Mouse (Mus musculus): ENCODE results near the gene Cd180.
A peak's percentile ranks its signal among the peaks of the same experiment; 100 is the strongest.

The Cd180 gene

DNA sequence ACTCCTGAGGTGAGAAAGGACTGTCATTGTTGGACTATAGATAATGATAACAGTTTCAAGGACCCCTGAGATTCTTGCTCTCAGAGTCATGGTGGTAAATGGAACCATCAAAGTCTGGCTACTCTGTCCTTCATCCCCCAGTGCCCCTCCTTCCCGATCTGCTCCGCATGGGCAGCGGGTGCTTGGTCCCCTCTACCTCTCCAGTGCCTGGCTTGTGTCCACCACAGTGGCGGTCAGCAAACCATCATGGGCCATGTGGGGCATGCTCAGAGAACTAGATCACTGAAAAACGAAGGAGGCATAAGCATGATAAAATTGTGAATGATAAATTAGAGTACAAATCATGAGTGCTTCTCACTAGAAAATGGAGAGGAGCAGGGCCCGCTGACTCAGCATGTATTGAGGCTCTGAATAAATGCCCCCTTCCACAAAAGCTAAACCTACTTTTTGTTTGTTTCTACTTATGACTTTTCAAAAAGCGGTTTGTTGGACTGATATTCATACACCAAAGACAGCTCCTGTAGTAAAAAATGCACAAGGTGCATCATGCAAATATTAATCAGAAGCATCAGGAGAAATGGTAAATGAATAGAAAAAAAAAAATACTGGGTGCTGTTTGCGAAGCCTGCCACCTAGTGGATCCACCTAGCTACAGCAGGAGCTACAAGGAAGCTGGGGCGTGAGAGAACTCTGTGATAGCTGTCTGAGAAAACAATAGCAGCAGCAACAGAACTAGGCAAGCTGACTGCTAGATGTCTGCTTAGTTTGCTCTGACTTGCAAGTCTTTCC, 51.3 kb downstream of the Cd180 start:
- peak; percentile 69 for DNase-seq (ENCODE audit: low spot score)

DNA sequence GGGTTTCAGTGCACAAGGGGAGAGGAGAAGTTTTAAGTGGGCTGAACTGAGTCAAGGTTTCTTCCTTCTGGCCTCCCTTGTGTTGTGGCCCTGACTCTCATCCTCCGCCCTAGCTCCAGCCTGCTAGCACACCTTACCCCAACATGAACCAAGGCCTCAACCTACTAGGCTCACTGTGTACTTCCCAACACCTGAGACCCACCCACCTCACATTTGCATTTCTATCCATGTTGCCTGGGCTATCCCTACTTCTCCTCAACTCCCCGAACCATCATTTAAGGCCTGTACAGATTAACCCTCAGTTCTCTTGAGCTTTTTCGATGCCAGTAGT, 51.9 kb downstream of the Cd180 start:
- no peak for DNase-seq (ENCODE audit: low spot score)

DNA sequence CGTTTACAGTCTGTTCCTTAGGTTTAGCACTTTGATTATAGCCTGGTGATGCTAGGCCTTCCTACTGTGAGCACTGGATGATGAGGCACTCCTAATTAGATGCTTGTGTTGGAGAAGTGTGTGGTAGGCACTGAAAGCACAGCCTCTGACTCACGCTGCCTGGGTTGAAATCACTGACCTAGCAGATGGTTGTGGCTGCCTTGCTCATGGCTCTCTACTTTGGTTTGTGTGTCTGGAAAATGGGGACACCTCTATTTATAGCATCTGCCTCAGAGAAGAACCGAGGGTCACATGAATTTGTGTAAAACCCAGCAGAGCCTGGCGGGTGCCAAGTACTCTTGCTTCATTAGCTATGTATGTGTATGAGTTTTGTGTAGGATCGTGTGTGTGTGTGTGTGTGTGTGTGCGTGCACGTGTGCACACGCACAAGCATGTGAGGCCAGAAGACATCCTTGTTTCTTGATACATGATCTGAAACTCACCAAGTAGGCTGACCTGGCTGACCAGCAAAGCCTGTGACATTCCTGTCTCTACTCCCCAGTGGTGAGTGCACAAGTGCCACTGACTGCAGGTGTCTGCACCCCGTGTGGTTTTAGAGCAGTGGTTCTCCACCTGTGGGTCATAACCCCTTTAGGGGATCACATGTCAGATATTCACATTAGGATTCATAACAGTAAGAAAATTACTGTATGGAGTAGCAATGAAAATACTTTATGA, 52.4 kb downstream of the Cd180 start:
- DNase-seq (ENCODE audit: low spot score), result no peak

DNA sequence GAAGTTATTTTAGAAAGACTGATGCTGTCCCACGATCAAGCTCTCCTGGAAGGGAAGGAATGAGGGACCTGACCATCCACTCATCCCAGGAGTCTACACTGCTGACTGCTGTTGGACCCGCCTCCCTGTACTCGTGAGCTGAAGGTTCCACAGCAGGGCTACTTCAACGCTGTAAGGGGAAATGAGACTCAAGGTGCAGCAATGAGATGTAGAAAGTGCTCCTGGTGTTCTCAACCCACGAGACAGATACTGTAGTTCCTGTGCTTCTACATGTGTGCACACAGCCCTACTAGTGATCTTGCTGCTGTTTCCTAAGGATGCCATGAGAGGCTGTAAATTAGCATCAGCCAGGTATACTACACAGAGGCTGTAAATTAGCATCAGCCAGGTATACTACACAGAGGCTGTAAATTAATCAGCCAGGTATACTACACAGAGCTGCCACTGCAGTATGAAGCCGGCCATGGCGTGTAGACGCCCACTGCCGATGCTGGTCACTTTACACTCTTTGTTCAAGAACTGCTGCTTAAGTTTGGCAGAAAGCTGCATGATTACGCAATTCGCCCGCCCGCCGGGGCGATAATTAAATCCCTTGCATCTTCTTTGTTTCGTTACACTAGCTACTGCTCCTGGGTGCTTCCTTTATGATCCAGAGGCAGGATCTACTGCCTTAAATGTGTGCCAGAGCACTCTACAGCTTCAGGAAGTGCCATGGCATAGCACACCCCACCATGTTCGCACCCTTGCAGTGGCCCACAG, 53.6 kb downstream of the Cd180 start:
- DNase-seq (ENCODE audit: low spot score), result no peak

DNA sequence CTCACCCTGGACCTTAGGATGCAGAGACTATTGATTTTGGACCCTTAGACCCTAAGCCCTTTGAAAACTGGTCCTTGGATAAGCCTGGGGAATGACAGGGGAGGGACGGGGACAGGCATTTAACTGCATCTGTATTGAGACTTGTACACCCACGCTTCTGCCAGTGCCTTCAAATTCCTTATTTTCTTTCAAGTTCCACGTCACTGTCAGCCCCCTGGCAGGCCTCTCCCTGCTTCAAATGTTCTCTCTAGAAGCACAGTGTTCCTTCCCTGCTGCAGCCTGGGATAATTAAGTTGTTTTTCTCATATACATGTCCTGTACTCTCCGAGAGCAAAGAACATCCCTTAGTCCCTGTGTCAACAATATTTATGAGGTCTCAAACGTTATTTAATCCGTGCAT, 55.8 kb downstream of the Cd180 start:
- no peak for DNase-seq (ENCODE audit: low spot score)

DNA sequence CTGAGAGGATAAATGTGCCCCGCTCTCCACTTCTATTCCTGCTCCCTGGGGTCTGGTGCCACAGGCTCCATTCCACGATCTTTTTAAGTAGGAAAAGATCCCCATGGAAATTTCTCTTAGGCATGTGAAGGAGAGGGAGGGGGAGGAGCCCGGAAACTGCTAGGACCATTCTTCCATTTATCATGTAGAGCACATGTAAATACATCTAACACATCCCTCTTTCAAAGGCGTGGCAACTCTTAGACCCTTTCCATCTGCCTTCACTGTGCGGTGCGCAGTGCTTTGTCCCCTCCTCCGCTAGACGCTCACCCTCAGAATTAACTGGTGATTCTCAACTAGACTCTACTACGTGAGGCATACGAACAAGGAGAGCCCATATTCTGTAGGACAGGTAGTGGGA, 56.5 kb downstream of the Cd180 start:
- DNase-seq (ENCODE audit: low spot score), result no peak

DNA sequence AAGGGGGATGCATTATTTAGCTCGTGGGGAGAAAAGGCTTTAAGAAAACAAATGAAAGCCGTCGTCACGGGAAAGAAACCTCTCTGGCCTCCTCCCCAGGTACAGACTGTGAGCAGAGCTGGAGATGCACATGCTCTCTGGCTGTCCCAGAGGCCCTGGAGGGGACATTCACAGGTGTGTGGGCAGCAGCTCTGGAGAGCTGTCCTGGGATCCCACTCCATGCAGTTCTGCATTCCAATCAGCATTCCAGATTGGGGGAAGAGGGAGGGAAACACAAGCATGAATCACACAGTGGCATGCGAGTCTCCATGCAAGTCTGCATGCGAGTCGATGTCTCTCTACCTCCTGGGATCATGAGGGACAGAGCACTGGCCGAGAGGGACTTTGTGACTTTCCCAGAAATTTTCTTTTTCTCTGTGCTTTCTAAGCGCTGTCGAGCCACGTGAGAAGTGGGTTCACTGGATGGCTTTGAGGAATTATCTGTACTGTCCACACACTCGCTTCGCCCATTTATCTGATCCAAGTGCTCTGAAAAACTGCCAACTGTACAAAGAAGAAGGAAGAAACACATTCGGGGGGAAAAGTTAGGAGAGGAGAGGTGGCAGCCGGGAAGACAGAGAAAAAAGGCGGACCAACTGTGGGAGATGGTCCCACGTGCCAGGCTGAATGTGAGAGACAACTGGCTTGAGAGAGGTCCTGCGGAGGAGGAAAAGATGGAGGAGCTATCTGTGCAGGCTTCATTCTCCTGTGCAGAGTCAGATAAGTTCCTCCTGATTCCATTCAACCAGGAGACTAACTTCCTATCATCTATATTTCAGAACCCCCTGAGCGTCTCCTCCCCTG, 60.6 kb downstream of the Cd180 start:
- DNase-seq (ENCODE audit: low spot score), result peak; percentile 69

DNA sequence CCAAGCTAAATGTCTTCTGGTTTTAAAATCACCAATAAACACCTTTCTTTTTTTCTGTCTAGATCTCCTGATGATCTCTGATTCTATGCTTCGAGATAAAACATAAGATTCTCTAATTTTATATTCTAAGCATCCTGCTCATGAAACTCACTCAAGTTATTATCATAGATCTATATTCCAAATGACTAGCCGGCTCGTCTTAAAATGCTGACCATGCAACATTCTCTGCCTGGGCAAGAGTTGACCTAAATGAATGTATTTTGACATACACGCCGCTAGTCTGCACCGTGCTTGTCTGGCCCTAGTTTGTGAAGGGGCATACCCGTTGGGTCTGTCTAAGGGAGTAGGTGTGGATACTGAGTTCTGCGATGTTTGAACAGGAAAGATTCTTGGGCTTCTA, 61.8 kb downstream of the Cd180 start:
- DNase-seq (ENCODE audit: low spot score), result no peak

DNA sequence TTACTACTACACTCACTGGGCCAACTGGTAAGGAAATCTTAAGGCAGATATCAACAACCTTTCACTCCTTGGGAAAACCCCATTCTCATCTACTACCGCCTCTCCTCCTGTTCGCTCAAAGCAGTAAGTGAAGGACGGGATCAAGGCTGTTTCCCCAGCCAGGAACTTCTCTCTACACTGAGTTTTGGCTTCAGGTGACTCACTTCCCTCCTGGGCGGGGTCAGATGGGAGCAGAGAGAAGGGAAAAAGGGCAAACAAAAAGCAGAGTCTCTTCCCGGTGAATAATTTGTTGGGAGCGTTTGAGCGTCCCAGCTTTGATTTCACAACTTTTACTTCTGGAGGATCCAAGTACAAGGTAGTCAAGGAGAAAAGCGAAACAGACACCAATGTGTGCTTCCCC, 62.7 kb downstream of the Cd180 start:
- no peak for DNase-seq (ENCODE audit: low spot score)

DNA sequence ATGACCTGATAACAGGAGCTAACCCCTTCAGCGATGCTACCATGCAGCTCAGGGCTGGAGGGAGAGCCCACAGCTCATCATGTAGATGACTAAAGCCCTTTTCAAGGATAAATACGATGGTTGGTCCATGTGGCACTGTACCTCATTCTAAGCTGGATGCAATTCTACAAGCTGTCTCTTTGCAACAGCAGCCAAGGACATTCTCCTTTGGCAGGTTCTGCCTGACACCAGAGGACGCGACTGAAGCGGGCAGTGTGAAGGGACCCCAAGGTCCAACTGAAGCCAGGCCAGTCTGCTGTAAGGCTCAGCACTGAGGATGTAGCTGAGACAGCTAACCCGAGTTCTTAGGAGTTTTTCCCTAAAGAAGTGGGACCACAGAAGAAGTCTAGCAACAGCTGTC, 64.7 kb downstream of the Cd180 start:
- no peak for DNase-seq (ENCODE audit: low spot score)

DNA sequence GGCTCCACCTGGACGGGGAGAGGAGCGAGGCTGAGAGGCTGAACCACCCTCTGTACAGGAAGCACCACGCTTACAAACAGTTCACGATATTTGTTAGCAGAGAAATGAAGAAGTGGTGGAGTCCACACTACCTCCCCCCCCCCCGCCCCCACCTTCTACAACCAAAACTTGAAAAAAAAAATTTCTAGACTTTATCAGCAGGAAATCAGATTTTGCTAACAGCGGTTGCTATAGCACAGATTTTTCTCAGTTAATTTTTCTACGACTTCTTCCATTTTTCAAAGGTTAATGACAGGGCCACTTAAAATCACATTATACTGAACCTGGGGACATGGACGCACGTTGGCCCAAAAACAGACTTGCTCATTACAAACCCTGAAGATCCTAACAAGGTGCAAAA, 68.1 kb downstream of the Cd180 start:
- no peak for DNase-seq (ENCODE audit: low spot score)

DNA sequence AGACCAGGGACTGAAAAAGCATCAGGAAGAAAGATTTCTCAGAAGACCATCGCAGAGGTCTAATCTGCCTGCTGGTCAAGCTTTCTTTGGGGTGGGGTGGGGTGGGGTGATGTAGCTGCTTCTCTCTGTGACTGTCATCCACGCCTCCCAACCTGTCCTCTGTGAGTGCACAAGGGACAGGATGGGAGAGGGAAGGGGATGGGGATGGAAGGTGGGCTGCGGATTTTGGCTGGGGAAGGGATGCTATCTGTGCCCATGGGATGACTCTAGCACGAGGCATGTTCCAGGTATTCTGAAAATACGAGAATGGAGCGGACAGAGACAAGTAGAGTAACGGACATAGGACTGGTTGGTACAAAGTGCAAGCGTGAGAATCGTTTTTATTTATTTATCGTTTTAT, 68.8 kb downstream of the Cd180 start:
- DNase-seq (ENCODE audit: low spot score), result no peak

DNA sequence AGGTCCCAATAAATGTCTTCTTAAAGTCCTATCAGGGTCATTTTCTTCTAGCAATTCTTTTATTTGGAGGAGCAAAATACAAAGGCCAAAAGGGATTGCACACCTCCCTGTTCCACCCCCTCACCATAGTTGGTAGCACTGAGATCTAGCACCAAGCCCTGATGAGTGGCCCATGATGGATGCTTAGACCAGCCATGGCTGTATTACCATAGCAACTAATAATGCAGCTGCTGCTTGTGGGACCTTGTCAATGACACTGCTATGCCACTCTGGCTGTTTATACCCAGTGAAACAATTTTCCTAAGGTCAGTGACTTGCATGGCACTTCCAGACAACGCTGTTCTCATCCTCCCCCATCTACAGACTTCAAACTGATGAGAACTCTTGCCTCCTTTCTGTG, 70.9 kb downstream of the Cd180 start:
- DNase-seq (ENCODE audit: low spot score), result no peak

DNA sequence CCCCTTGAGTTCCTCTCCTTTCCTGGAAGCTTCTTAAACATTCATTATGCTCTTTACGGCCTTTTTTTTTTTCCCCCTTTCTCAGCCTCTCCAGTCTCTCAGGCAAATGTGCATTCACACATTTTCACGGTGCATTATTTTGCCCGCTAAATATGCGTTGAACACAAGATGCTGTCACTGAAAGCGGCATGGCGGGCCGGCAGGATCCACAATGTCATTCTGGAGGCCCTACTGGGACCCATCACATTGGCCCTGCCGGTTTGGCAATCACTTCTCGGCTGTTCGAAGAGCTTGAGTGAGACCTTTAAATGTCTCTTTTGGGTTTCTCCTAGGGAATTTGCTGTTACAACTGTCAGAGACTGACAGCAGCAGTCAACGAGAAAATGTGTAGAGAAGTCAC, 71.9 kb downstream of the Cd180 start:
- no peak for DNase-seq (ENCODE audit: low spot score)

DNA sequence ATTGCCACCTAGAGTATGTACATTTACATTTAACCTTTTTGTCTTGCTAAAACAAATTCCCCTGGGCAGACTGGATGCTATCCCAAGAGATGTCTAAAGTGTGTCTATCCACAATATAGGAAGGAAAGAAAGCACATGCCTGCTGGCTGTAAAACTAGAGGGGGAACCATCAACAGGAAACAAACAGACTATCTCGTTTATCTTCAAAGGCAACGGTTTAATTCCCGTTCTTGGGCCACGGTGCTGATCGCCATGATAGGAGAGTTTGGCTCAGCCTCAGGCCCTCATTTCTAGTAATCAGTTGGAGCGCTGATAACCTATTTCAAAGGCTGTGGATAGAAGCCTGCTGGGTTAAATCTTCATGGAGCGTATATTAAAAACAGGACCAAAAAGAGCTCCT, 73.8 kb downstream of the Cd180 start:
- no peak for DNase-seq (ENCODE audit: low spot score)

DNA sequence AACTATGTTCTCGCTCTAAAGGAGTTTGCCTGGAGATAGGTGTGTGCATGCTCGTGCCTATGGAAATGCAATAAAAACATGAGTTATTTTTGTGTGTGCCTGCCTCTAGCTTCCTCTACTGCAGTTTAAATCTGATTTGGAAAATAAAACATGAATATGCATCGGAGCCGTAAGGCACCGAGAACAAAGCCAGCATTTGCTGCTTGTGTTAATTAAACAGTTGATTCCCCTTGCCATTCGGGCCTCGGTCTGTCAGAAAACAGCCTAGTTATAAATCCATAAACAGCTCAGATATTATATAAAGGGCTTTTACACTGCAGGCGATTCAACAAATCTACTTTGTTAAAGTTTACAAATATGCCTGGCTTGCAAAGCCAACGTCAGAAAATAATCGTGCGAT, 75.2 kb downstream of the Cd180 start:
- no peak for DNase-seq (ENCODE audit: low spot score)

DNA sequence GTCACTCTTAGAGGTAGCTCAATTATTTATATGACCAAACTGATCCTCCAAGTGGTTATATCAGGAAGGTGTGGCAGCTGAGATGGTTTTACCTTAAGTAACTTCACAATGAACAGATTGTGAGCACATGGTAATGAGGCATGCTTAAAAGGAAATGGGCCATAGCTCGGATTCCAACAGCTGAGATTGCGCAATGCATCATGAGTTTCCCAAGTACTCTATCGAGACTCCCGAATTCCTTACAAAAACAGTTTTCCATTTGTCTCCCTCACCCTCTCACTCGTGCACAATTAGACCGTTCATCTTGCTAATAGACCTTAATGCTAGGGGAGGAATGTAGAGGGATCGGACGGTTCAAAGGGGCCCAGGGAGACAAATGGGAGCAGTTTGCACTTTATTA, 76.8 kb downstream of the Cd180 start:
- DNase-seq (ENCODE audit: low spot score), result no peak

DNA sequence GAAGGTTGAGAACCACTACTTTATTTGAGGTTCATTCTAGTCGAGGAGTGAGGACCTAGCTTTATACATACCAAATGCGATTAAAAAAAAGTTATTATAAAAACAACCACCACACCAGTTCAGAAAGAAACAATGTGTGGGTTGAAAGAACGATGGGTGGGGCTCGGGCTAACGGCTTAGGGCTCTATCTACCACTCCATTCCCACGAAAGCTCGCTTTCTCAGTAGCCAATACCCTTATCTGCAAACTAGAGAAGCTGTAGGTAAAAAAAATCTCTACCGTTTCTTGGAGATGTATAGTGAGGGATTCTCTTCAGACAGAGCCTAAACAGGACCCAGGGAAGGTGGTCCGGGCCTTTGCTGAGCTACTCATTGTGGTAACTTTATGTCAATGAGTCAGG, 79.8 kb downstream of the Cd180 start:
- DNase-seq (ENCODE audit: low spot score), result peak; percentile 51

DNA sequence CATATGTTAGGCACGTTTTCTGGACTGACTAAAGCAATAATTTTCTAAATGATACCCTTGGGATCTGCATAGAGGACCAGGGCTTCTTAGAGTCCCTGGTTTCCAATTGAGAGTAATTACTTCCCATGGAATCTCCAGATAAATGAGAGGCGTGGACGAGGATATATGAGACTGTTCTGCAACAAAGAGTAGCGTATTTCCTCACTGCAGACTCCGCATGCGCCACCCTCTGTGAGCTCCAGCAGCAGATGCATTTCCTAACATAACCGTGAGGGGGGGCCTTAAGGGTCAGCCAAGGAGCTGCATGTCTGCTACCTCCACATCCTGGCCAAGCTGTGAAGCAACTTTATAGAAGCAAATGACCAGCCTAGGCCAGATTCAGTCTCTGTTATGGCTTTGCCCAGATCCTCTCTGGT, 81.4 kb downstream of the Cd180 start:
- no peak for DNase-seq (ENCODE audit: low spot score)

DNA sequence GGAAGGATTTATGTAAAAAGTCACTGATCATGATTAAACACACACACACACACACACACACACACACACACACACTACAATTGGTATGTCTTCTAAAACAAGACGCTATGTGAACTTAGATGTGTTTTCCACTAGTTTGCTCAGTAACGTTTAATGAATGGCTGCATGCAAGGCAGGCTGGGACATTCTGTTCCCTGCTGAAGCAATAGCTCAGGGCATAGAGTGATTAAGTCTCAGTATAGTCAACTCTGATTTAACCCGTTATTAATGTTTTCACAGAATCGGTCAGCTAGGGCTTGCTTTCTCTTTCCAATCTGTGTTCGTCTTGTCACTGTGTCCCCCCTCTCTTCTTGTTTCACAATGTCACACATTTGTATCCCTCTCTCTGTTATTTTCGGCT, 82.1 kb downstream of the Cd180 start:
- no peak for DNase-seq (ENCODE audit: low spot score)

DNA sequence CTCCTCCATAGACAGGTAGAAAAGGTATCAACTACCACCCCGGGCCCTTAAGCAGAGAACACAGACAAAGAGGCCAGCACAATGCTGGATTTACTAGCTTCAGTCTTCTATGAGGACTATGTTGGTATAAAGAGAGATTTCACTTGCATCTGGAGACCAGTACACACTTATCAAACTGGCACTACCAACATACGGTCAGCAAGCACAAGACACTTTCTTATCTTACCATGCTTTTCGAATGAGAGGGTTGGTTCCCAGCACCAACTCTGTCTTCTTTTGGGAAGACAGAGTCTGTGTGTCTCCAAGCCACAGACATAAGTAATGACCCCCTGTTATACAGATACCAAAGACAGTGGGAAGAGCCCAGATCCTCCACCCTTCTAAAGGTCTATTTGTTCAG, 85.5 kb downstream of the Cd180 start:
- no peak for DNase-seq (ENCODE audit: low spot score)

DNA sequence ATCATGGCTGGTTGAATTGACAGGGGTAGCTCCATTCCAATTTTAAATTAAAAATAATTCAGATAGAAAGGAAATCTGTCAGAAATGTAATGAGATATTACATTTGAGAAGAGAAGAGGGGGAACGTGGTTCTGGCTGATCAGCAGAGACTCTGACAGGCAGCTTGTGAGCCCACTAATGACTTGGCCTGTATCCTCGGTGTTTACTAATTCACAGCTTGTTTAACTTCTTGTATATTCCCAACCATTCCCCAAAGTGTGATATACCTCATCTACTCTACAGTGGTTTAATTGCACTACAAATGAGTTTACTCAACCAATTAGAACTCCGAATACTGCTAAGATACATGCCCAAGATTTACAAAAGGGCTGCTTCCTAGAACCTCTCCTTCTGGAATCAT, 85.9 kb downstream of the Cd180 start:
- DNase-seq (ENCODE audit: low spot score), result no peak
